Mouse (Mus musculus) urinary bladder, adult 2 months (tissue): Measurements from ENCODE around the gene Capsl. TPM values are rescaled to one million over a fixed set of nuclear protein-coding genes. Genes with fewer than 3 reads are reported as not detected.
A peak's percentile ranks its signal among the peaks of the same experiment; 100 is the strongest.

Source experiments
- DNase-seq: peaks from one replicate; pipeline ENCODE4 v3.0.0; 2022; ENCODE audit warnings: low spot score
- polyA plus RNA-seq: library from polyadenylated mRNA; depleted of rRNA; stranded (reverse); fragments of >200 nt; gene quantifications from 2 replicates; pipeline ENCODE4 v1.2.3, GENCODE M21; 2012; rRNA removed

Capsl gene
- polyA plus RNA-seq: 8.5 and 10.1 TPM in 2 replicates

DNA sequence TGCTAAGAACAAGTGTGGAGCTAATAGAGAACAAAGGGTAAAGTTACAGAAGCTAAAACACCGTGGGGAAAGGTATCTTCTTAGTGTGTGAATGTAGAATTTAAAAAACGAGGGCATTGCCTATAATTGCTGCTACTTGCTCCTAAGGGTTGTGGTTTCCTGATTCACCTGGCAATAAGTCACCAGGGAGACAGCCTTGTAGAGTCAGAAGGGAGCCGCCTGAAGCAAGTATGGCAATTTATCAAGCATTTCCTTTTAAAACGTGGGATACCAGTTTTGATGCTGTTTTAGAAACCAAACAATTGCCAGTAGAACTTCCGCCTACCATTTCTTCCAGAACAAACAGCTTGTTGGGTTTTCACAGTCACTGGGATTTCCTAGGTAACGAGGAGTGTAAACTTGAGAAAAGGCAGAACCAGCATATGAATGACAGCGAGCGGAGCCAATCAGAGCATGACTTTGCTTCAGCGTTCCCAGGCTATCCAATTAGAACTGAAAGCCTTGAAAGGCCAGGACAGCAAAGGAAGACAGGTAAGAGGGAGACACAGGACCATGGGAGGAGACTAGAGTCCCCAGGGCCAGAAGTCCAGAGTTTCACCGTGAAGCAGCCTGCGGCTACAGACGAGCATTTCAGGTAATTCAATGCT lies at the start of gene Capsl:
Gene Capsl, plus strand, starts transcription at position 495 of the 647 bp plus-strand sequence.
- DNase-seq: peak; percentile 38

DNA sequence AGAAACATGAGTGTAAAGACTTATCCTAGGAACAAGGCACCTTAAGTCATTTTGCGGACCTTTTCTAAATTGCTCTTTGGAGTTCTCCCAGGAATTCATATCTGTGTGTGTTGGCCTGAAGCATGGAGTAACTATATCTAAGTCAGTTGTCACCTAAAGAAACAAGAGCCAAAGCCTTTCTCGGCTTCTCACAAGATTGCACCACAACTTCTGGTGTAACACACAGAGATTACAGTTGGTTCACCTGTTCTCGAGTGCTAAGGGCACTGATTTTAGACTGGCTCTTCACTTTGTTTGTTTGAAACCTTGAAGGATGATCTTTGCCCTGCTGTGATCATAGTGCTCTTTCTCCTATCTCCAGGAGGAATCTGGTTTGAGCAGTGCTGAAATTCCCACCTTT lies 26.4 kb upstream of the Capsl start:
- no peak for DNase-seq

DNA sequence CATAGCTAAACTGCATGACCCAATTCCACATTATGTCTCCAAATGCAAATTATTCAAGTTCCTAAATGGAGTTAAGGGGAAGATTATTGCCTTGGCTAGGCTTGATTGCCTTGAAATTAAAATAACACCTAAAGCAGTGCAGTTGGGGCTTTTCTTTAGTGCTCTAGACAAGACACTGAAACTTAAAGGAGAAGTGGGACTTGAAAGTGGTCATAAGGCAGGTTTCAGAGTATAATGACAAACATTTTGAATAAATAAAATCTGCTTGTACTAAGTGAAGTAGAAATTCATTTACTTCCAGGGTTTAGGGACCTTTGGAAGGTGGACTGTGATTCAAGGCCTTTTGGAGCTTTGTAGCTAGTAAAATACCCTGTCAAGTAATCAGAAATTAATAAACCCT lies 14.7 kb upstream of the Capsl start:
- no peak for DNase-seq

DNA sequence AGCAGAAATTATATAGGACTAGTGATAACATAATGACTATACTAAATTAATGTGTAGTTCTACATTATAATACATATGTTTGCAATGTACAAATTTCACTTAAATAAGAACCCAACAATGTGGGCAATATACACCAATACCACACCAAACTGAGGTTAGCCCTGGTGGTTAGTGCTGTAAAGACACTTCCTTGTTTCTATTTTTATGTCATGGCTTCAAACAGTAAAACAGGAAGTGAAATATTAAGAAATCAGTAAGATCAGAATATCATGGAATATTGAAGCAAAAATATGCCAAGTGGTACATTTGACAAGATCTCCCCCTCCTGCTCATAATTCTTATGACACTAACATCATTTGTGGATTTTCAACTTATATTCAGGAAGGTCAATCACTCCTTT lies 8.0 kb upstream of the Capsl start:
- DNase-seq: no peak

DNA sequence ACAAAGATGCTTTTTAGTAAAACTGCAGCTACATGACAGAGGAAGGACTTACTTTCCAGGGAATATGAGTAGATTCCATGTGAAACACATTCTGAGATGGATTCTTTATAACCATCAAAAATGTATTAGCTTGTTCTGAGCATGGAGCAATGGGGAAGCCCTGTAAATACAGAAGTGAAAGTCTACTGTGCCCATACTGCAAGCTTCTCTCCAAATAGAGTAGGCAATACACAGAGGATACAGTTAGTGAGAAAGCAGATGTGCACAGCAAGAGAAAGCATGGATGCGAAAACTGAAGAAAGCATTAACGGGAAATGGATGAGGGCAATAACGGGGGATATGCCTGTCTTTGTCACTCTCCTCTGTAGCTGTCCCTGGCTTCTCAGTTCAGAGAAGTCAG lies 6.0 kb upstream of the Capsl start:
- no peak for DNase-seq

DNA sequence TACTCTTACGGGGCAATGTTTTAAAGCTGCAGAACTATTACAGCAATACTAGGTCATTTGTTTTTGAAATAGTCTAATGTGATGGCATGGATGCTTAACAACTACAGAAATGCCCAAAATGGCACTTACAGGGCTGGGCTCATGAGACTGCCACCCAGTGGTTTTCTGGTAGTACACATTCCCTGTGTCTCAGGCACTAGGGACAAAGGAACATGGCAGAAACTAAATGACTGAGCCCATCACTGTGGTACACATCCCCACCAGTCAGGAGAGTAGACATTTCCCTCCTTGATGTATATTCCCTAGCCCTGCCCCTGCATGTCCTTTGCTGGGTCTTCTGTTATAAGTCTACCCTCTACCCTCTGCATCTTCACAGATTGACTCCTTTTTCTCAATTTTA lies 16.2 kb downstream of the Capsl start:
- DNase-seq: no peak

DNA sequence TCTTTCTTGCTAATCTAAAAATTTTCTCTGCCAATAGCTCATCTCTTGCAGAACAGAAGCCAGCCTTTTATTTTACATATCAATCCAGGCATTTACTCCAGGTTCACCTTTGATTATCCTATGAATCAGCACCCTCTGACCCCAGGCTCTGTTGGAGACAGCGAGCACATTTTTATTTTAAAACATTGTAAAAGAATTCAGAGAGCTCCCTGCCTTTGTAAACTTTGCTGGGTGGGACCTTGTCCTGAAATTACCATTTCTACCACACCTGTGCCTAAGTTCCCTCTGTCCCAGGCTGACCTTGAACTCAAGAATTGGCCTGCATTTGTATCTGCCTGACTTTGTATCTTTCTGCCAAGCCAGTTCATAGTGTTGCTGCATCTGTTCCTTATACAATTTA lies 17.0 kb downstream of the Capsl start:
- DNase-seq: no peak

DNA sequence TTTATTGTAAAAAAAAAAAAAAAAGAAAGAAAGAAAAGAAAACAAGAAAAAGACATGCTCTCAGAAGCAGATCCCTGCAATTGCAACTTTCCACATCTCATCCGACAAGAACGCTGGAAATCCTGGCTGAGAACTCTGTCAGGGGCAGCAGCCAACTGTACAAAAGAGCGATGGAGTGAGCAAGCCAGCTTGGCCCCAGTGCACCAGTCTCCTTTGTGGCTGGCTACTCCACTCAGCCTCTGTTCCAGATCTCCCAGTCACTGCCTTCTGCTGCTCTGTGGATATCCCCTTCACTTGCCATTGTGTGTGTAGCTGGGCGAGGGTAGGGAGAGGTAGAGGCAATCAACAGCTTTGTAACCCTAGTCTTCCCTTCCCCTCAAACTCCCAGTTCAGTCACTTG lies 18.4 kb downstream of the Capsl start:
- DNase-seq: no peak

DNA sequence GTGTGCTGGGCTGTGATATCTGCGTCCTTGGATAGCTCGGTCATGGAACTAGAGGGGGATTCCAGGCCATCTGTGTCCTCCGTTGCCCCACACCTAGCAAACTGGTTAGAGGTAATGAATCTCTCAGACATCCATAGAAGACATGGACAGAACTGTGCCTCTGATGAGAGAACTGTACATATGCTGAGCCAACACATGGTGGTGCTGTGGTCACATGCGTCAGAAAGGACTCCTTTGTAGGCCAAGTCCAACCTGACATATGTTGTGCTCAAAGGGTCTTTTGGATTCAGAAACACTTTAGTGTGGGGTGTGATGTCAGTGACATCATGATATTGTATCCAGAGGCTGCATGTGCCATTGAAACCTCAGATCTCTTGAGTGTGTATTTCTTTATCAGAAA lies 19.4 kb downstream of the Capsl start:
- no peak for DNase-seq

DNA sequence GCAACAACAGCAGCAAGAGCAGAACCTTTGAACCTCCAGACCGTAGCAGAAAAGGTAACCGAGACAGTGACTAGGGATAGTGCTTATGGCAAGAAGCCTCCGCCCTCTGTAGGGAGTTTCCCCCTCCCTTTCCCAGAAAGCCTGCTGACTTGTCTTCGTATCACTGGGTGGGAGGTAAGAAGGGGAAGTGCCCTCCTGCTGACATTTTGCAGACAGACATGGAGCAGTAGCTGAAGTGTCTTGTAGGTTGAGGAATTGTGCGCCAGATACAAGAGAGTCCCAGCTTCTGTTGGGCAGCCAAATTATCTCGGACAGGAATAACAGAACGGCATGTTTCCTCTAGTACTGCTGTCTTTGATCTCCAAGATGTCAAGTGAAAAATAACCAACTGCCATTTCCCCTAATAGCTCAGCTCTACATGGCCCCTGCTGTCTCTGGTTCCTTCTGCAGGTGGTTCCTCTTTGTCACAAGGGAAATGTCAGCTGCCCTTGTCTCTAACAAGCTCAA lies 27.7 kb downstream of the Capsl start:
- no peak for DNase-seq

DNA sequence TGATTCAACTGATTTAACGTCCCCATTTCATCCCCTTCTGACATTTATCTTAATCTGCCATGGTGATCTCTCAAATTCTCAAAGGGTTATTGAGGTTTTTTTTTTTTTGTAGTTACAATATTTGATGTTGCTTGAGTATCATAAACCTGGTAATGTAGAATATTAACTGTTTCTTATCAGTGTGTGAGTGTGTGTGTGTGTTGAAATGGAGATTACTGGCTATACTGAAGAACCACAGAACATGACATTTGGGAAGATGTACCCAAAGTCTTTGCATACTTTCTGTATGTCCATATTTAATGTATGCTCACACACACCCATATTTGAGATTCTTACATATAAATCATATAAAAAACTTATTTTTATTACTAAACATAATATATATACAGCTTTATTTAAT lies 28.2 kb downstream of the Capsl start:
- no peak for DNase-seq

DNA sequence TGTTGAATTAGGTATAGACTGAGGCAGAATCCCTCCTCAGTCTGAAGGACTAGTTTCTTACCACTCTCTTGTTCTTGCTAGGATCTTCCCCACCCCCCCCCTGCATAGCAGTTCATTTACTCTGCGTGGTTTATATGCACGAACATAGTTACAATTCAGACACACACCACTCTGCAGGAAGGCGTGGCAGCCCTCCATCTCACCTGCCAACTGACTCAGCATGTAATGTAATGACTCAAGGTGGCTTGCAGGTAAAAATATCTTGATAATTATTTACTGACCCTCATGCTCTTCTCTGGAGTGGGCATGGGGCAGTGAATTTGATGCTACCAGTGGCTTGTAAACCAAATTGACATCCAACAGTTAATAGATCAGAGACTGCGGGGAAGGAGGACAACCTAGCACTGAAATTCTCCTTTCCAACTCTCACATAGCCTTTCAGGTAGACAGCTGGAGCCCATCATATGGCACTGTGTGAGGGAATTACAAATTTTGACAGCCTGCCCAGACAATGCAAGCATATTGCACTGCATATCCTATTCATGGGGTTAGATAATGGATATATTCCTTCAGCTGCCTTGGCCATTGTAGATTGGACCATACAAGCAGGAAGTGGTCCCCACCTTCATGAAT lies 35.3 kb downstream of the Capsl start:
- DNase-seq: no peak

DNA sequence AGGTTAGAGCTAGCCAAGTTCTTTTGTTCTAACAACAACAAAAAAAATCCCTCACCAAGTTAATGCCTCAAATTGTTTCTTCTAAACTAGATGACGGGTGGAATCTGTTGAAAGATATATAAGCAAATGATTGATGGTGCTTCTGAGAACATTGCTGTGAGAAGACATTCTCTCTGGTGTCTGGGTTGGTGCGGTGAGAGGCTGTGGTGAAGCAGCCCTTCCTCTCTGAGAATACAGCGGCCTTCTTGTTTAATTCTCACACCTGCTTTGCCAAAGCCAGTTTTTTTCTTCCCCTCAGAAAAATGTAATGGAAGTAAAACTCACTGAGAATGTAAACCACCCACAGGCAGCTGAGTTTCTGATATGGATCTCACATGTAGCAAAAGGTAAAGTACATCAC lies 36.3 kb downstream of the Capsl start:
- no peak for DNase-seq

DNA sequence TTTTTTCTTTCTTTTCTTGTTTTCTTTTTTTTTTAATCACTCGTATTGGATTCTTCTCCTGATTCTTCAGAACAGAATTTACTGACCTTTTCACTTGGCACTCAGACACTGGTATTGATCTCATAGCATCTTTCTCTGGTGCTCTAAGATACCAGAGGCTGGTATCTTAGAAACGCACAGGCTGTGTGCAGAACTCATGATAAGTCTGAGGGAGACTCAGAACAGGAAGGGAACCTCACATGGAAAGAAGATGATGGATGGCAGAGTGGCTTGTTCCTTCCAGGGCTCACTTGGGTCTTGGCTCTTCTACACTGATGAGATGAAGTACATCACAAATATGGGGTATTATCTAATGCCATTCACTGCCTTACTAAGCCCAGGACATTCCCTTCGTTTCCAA lies 36.8 kb downstream of the Capsl start:
- DNase-seq: no peak

DNA sequence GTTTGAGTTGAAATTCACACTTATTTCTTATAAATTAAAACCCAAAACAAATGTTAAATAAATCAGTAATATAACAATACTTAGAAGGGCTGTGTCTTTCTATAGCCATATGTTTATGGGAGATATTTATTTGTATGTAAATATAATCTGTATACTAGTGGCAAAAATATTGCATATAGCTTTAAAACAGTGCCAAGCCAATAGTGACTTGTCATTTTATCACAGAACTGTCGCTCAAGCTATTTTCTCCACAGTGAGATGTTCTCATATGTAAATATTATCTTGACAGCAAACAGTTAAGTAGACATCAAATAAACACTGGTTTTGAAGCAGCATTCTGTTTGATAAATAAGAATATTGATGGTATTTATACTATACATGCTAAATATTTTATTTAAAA lies 37.4 kb downstream of the Capsl start:
- DNase-seq: no peak

DNA sequence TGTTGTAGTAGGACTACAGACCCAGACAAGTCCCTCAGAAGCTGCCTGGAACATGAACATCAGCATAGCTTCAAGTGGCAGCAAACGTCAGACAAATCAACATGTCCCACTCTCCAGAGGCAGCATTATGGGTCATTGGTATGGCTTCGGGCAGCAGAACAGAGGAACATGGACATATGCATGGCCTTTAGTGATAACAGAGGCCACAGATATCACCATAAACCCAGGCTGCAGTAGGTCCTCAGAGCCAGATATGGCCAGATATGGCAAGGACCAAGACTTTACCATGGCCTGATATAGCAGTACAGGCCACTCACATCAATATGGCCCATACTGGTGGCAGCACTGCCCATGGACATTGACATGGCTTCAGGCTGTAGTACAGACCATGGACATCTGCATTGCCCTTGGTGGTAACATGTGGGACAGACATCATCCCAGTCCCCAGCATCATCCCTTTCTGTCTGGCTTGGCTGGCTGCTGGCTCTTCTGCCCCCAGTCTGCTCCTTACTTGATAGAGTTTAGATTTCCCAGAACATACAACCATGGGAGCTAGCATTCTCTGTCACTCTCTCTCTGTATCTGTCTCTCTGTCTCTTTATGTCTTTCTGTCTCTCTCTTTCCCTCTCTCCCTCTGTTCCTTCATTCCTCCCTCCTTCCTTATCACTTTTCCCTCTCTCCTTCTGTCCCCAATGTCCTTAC lies 53.7 kb downstream of the Capsl start:
- no peak for DNase-seq

DNA sequence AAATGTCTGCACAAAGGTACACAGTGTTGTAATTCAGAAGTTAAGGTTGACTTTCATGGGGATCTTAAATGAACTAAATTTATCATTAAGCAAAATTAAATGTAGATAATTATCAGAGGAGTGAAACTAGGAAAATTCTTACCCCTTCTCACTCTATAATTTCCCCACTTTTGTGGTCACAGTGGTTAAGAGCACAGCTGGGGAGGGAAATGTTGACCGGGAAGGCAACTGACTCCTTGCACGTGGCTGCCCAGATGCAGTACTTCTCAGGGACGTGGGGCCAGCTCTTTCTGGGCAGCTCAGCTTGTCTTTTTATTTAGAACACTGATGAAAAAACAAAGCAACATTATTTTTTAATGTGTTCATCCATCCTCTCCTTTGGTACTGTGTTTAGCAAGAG lies 56.2 kb downstream of the Capsl start:
- DNase-seq: no peak

Other genes starting within 250 kb of the Capsl start
- not detected in 2 replicates for gene Ugt3a1, start 159.1 kb upstream of the Capsl start, polyA plus RNA-seq
- gene Ugt3a2, start 100.5 kb upstream of the Capsl start, polyA plus RNA-seq: 0.03 TPM in 1 of 2 replicates, not detected in the other
- 0.65 and 1.3 TPM in 2 replicates for gene Il7r, start 94.1 kb downstream of the Capsl start, polyA plus RNA-seq